Mouse (Mus musculus): ENCODE data around the gene Cmtm1. TPM values are rescaled to one million over a fixed set of nuclear protein-coding genes. Genes with fewer than 3 reads are reported as not detected.
"Not testable (repeated sequence)": the region's sequence is repeated elsewhere in the genome, so short reads cannot be mapped to it uniquely, and the experiment has no call there.

Cmtm1 gene
- polyA plus RNA-seq, 1 experiment: not detected

DNA sequence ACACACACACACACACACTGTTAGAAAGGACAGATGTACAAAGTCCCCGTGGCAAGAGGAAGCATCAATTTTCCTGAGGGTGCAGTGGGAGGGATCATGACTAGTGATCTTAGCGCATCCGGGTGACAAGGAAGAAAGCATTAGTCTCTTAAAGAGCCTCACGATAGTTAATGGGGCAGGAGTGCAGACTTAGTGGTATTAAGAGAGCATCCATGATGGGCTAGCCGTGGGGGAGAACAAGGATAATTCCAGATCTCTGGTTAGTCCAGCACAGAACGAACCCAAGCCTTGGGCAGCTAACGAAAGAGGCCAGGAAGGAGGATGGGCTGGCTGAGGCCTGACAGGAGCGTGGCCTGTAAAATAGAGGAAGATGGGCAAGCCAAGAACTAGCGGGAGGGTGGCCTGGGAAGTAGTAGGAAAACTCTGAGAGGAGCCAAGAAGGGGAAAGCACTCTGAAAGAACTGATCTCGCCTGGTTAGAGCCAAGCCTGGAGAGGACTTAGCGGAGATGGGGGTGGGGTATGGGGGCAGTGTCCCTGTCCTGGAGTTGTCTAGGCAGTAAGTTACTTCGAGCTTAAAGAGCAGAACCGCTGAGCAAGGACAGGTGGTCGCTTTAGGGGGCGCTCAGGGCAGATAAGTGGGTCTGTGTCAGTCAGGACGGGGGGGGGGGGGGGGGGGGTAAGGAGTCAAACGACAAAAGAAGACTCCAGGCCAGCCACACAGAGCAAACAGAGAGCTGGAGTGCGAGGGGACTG is 29.5 kb upstream of the Cmtm1 start, which contains the start of gene Cmtm3:
Gene Cmtm3, plus strand, starts transcription at position 182 of the 754 bp plus-strand sequence.
- TF ChIP-seq CTCF (conservative IDR thresholded peaks at IDR 0.05; ENCODE audit: insufficient read depth, insufficient read length, low read depth, low read length) (no peak), POLR2A (IDR thresholded peaks at IDR 0.05; ENCODE audit: low read depth, low read length) (no peak)
- H3K27ac ChIP-seq (ENCODE audit: insufficient read depth, low read depth, low read length): peak within 1 kb of the TSS; percentile 72; the same call in 1 of the 2 replicates
- peak; percentile 58 for DNase-seq
- no peaks in the 10 kb centered on the region for H3K27me3 ChIP-seq (replicated peaks; ENCODE audit: control insufficient read depth, insufficient read depth, low read length)
- no peaks in the 10 kb centered on the region for H3K4me1 ChIP-seq (ENCODE audit: control insufficient read depth, insufficient read depth, low read length)
- H3K36me3 ChIP-seq (ENCODE audit: control insufficient read depth, insufficient read depth, low read length): no peaks in the 10 kb centered on the region
- H3K4me3 ChIP-seq (ENCODE audit: insufficient read depth, low read depth, low read length): peak within 1 kb of the TSS; percentile 47
- WGBS: 19% methylated on average over 18 of the region's 18 CpGs

GRCm38 (mm10) chr8:104337890-104338289 is 27.9 kb upstream of the Cmtm1 start:
- no peak overlapping the region for H3K27ac ChIP-seq (ENCODE audit: insufficient read depth, low read depth, low read length)
- TF ChIP-seq CTCF (conservative IDR thresholded peaks at IDR 0.05; ENCODE audit: insufficient read depth, insufficient read length, low read depth, low read length) (no peak), POLR2A (IDR thresholded peaks at IDR 0.05; ENCODE audit: low read depth, low read length) (no peak)
- no peak for DNase-seq
- H3K4me1 ChIP-seq (ENCODE audit: control insufficient read depth, insufficient read depth, low read length): no peaks in the 10 kb centered on the region
- no peak overlapping the region for H3K4me3 ChIP-seq (ENCODE audit: insufficient read depth, low read depth, low read length)
- WGBS: 79% methylated on average over 3 of the region's 3 CpGs
- H3K36me3 ChIP-seq (ENCODE audit: control insufficient read depth, insufficient read depth, low read length): no peaks in the 10 kb centered on the region
- no peaks in the 10 kb centered on the region for H3K27me3 ChIP-seq (replicated peaks; ENCODE audit: control insufficient read depth, insufficient read depth, low read length)

- no peaks in the 10 kb centered on the region for H3K36me3 ChIP-seq (ENCODE audit: control insufficient read depth, insufficient read depth, low read length)
- H3K27ac ChIP-seq (ENCODE audit: insufficient read depth, low read depth, low read length): no peak overlapping the region
- 82% methylated on average over 1 of the region's 1 CpGs for WGBS
- H3K4me3 ChIP-seq (ENCODE audit: insufficient read depth, low read depth, low read length): no peak overlapping the region
- TF ChIP-seq POLR2A (IDR thresholded peaks at IDR 0.05; ENCODE audit: low read depth, low read length): no peak
- no peak for TF ChIP-seq CTCF (conservative IDR thresholded peaks at IDR 0.05; ENCODE audit: insufficient read depth, insufficient read length, low read depth, low read length)
- no peaks in the 10 kb centered on the region for H3K27me3 ChIP-seq (replicated peaks; ENCODE audit: control insufficient read depth, insufficient read depth, low read length)
- H3K4me1 ChIP-seq (ENCODE audit: control insufficient read depth, insufficient read depth, low read length): no peaks in the 10 kb centered on the region
- no peak for DNase-seq
Observed at GRCm38 (mm10) chr8:104336806-104337205, 26.9 kb upstream of the Cmtm1 start.

GRCm38 (mm10) chr8:104334196-104334595 is 24.3 kb upstream of the Cmtm1 start:
- Histone ChIP-seq H3K4me3 (ENCODE audit: insufficient read depth, low read depth, low read length) (no peak overlapping the region), H3K4me1 (ENCODE audit: control insufficient read depth, insufficient read depth, low read length) (no peaks in the 10 kb centered on the region), H3K27me3 (replicated peaks; ENCODE audit: control insufficient read depth, insufficient read depth, low read length) (no peaks in the 10 kb centered on the region), H3K27ac (ENCODE audit: insufficient read depth, low read depth, low read length) (no peak overlapping the region), H3K36me3 (ENCODE audit: control insufficient read depth, insufficient read depth, low read length) (no peaks in the 10 kb centered on the region)
- DNase-seq: peak; percentile 7
- TF ChIP-seq CTCF (conservative IDR thresholded peaks at IDR 0.05; ENCODE audit: insufficient read depth, insufficient read length, low read depth, low read length) (no peak), POLR2A (IDR thresholded peaks at IDR 0.05; ENCODE audit: low read depth, low read length) (no peak)
- WGBS: 86% methylated on average over 1 of the region's 1 CpGs

DNA sequence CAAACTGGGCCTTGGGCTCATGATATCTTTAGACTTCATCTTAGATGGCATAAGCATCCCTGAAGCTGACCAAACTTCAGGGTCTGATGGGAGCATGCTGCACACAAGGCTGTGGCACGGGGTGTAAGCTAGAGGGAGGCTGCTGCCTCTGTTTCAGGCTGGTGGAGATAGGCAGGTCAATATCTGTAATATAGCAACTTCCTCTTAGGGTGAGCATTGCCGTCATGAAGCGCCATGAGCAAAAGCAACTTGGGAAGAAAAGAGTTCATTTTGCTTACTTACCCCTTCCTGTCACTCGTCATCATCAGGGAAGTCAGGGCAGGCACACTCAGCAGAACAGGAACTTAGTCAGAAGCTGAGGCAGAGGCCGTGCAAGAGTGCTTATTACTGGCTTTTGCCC is 23.8 kb upstream of the Cmtm1 start:
- H3K36me3 ChIP-seq (ENCODE audit: control insufficient read depth, insufficient read depth, low read length): no peaks in the 10 kb centered on the region
- H3K27ac ChIP-seq (ENCODE audit: insufficient read depth, low read depth, low read length): no peak overlapping the region
- H3K4me1 ChIP-seq (ENCODE audit: control insufficient read depth, insufficient read depth, low read length): no peaks in the 10 kb centered on the region
- no peak for DNase-seq
- H3K27me3 ChIP-seq (replicated peaks; ENCODE audit: control insufficient read depth, insufficient read depth, low read length): no peaks in the 10 kb centered on the region
- TF ChIP-seq CTCF (conservative IDR thresholded peaks at IDR 0.05; ENCODE audit: insufficient read depth, insufficient read length, low read depth, low read length): no peak
- no peak for TF ChIP-seq POLR2A (IDR thresholded peaks at IDR 0.05; ENCODE audit: low read depth, low read length)
- WGBS: 66% methylated on average over 5 of the region's 5 CpGs
- no peak overlapping the region for H3K4me3 ChIP-seq (ENCODE audit: insufficient read depth, low read depth, low read length)

DNA sequence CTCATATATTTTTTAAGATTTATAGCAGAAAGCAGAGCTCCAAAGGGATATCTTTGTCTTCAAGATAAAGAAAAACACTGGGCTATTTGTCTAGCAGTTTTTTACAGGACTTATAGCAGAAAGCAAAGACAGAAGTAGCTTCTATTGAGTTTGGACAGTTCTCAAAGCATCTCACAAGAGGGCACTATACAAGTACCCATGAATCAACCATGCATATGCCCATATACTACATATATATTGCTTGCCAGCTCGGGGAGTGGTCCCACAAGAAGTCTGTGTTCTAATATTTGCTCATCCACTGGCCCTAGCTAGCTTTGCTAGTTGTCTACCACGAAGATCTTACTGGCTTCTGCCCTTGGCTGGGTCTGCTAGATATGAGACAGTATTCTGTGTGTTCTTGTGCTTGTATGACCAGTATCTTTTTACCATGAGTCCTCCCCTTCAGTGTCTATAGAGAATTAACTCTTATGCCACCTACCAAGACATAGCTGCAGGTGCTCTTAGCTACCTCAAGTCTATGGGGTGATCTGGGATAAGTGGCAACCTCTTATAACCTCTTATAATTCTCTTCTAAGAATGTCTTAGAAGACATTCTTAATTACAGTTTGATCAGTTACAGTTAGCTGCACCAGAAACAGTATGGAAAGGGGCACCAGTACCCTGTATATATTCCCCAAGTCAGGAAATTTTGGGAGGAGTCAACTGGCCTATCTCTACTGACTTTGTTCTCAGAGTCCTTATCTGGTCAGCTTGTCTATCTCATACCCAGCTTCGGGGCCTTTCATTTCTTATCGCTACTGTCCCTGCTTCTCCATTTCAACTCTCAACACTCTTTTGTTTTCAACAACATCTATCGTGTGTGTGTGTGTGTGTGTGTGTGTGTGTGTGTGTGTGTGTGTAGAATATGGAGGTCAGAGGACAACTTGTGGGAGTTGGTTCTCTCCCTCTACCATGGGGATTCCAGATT is 23.0 kb upstream of the Cmtm1 start:
- H3K36me3 ChIP-seq (ENCODE audit: control insufficient read depth, insufficient read depth, low read length): no peaks in the 10 kb centered on the region
- WGBS: 76% methylated on average over 5 of the region's 5 CpGs
- H3K27ac ChIP-seq (ENCODE audit: insufficient read depth, low read depth, low read length): no peak overlapping the region
- no peaks in the 10 kb centered on the region for H3K27me3 ChIP-seq (replicated peaks; ENCODE audit: control insufficient read depth, insufficient read depth, low read length)
- H3K4me3 ChIP-seq (ENCODE audit: insufficient read depth, low read depth, low read length): no peak overlapping the region
- no peaks in the 10 kb centered on the region for H3K4me1 ChIP-seq (ENCODE audit: control insufficient read depth, insufficient read depth, low read length)
- no peak for TF ChIP-seq CTCF (conservative IDR thresholded peaks at IDR 0.05; ENCODE audit: insufficient read depth, insufficient read length, low read depth, low read length)
- TF ChIP-seq POLR2A (IDR thresholded peaks at IDR 0.05; ENCODE audit: low read depth, low read length): no peak
- no peak for DNase-seq

DNA sequence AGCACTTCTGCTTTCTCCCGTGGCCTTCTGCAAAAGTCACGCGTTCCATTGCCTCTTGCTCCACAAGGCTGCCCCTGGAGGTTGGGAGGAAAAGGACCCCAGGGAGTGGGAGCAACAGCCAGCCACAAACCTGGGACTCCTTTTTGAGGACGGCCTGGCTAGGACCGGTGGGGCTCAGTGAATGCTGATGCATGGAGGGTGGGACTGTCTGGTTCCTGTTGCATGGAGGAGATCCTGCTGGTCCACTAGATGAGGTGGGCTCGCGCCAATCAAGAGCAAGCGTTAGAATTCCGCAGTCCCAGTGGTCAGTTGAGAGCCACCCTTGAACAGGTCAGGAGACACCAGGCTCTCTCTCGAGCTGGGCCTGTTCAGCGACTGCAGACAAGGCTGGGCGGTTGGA is 12.0 kb upstream of the Cmtm1 start, which contains the start of gene Cmtm2b:
Gene Cmtm2b, plus strand, starts transcription at position 301 of the 400 bp plus-strand sequence.
- not testable (repeated sequence) for H3K27me3 ChIP-seq (replicated peaks; ENCODE audit: control insufficient read depth, insufficient read depth, low read length); DNase-seq; H3K4me3 ChIP-seq (ENCODE audit: insufficient read depth, low read depth, low read length); H3K27ac ChIP-seq (ENCODE audit: insufficient read depth, low read depth, low read length); H3K36me3 ChIP-seq (ENCODE audit: control insufficient read depth, insufficient read depth, low read length); H3K4me1 ChIP-seq (ENCODE audit: control insufficient read depth, insufficient read depth, low read length)
- 88% methylated on average over 12 of the region's 12 CpGs for WGBS

GRCm38 (mm10) chr8:104321267-104321666 is 11.3 kb upstream of the Cmtm1 start, which contains the start of gene Gm11020:
Gene Gm11020, plus strand, starts transcription at chr8:104321567.
- 82% methylated on average over 11 of the region's 11 CpGs for WGBS
- H3K36me3 ChIP-seq (ENCODE audit: control insufficient read depth, insufficient read depth, low read length); H3K4me3 ChIP-seq (ENCODE audit: insufficient read depth, low read depth, low read length); H3K27ac ChIP-seq (ENCODE audit: insufficient read depth, low read depth, low read length); H3K4me1 ChIP-seq (ENCODE audit: control insufficient read depth, insufficient read depth, low read length); H3K27me3 ChIP-seq (replicated peaks; ENCODE audit: control insufficient read depth, insufficient read depth, low read length); DNase-seq: not testable (repeated sequence)

Measured in kidney, adult 2 months (tissue).